Mouse (Mus musculus) heart, adult 2 months (tissue): ENCODE data around the gene Rhebl1.

ENCODE experiments used
- CTCF ChIP-seq: fragments of 200-600 bp; IDR thresholded peaks from 2 replicates; pipeline ENCODE4 v1.8.1; 2022; ENCODE audit warnings: antibody characterized with exemption, mild to moderate bottlenecking, moderate library complexity
- POLR2A ChIP-seq: fragments of 200-500 bp; IDR thresholded peaks from 2 replicates; pipeline ENCODE4 v1.6.1; 2011; ENCODE audit warnings: mild to moderate bottlenecking, low read depth, low read length, control low read depth; ENCODE audit not compliant: insufficient read depth

- TF ChIP-seq CTCF (no peak), POLR2A (no peak)
Observed at GRCm38 (mm10) chr15:98860921-98861320, 33.4 kb downstream of the Rhebl1 start.
